ENCODE assay signal across 13 mouse cellular contexts in genomic region chr9:32156706-32157105, GRCm38 (mm10).
"Had no signal": no experiment of that assay in that cellular context is flagged by ENCODE, and none has a peak within 500 bp of the region (broad histone marks: within the 10 kb centered on the region; RNA-seq: fewer than 3 reads in every experiment).

No protein-coding gene starts in this region.

- H3K27me3 ChIP-seq: intestine, embryonic 15.5 days; limb, embryonic 12.5 days; liver, embryonic 15.5 days; midbrain, embryonic 13.5 days; stomach, embryonic 15.5 days had no signal

- ATAC-seq: intestine, embryonic 15.5 days; lung, postnatal 0 days; midbrain, embryonic 13.5 days had no signal

- H3K4me1 ChIP-seq: intestine, embryonic 15.5 days; limb, embryonic 12.5 days; midbrain, embryonic 13.5 days; stomach, embryonic 15.5 days had no signal

- H3K4me2 ChIP-seq: intestine, embryonic 15.5 days; limb, embryonic 12.5 days; liver, embryonic 15.5 days; midbrain, embryonic 13.5 days; stomach, embryonic 15.5 days had no signal

- H3K36me3 ChIP-seq: intestine, embryonic 15.5 days; limb, embryonic 12.5 days; liver, embryonic 15.5 days; stomach, embryonic 15.5 days had no signal

- DNase-seq: layer of hippocampus, postnatal 36 days; liver; lung, adult 2 months; lung, postnatal 36 days; right cerebral cortex, postnatal 14 days; thymus, adult 2 months; thymus, postnatal 25 days had no signal

- H3K9ac ChIP-seq: intestine, embryonic 15.5 days; limb, embryonic 12.5 days; liver, embryonic 15.5 days; midbrain, embryonic 13.5 days; stomach, embryonic 15.5 days had no signal

- H3K27ac ChIP-seq: intestine, embryonic 15.5 days; limb, embryonic 12.5 days; liver, embryonic 15.5 days; midbrain, embryonic 13.5 days; stomach, embryonic 15.5 days had no signal

- H3K9me3 ChIP-seq: intestine, embryonic 15.5 days; limb, embryonic 12.5 days; liver, embryonic 15.5 days; midbrain, embryonic 13.5 days; stomach, embryonic 15.5 days had no signal

- H3K4me3 ChIP-seq: intestine, embryonic 15.5 days; limb, embryonic 12.5 days; liver, embryonic 15.5 days; midbrain, embryonic 13.5 days; stomach, embryonic 15.5 days had no signal
